Mouse (Mus musculus) spleen, adult 2 months (tissue): Measurements from ENCODE around the gene Megf8. TPM values are rescaled to one million over a fixed set of nuclear protein-coding genes. Genes with fewer than 3 reads are reported as not detected.
A peak's percentile ranks its signal among the peaks of the same experiment; 100 is the strongest.
"Not testable (repeated sequence)": the region's sequence is repeated elsewhere in the genome, so short reads cannot be mapped to it uniquely, and the experiment has no call there.

ENCODE experiments used
- DNase-seq, 2 experiments: peaks; one replicate each; pipeline versions ENCODE4 v3.0.0 to v3.0.0-alpha.2; 2012 to 2021; ENCODE audit warnings: low spot score in 2 of 2, low read depth in 1 of 2
- H3K27ac ChIP-seq: fragments of 200-500 bp; 2 replicates; pipeline ENCODE4 v1.5.1; 2012; ENCODE audit warnings: low read length, inconsistent platforms; ENCODE audit not compliant: insufficient read depth
- H3K27me3 ChIP-seq: fragments of 200-500 bp; 2 replicates; pipeline ENCODE4 v1.6.1; 2012; ENCODE audit warnings: mild to moderate bottlenecking, moderate library complexity, low read length, inconsistent platforms; ENCODE audit not compliant: control insufficient read depth, insufficient read depth
- H3K36me3 ChIP-seq: fragments of 200-500 bp; 2 replicates; pipeline ENCODE4 v1.6.1; 2012; ENCODE audit warnings: mild to moderate bottlenecking, low read length, inconsistent platforms; ENCODE audit not compliant: control insufficient read depth, insufficient read depth
- H3K4me1 ChIP-seq: fragments of 200-500 bp; 2 replicates; pipeline ENCODE4 v1.6.1; 2011; ENCODE audit warnings: inconsistent platforms; ENCODE audit not compliant: control insufficient read depth, insufficient read depth, insufficient read length
- H3K4me3 ChIP-seq: fragments of 200-500 bp; 2 replicates; pipeline ENCODE4 v1.5.1; 2011; ENCODE audit warnings: mild to moderate bottlenecking, inconsistent platforms; ENCODE audit not compliant: insufficient read depth, insufficient read length; ENCODE audit errors: extremely low read depth
- CTCF ChIP-seq: fragments of 200-500 bp; IDR thresholded peaks from 2 replicates; pipeline ENCODE4 v1.5.1; 2011; ENCODE audit warnings: mild to moderate bottlenecking, inconsistent platforms; ENCODE audit not compliant: insufficient read depth, insufficient read length, insufficient replicate concordance; ENCODE audit errors: extremely low read depth
- POLR2A ChIP-seq: fragments of 200-500 bp; IDR thresholded peaks from 2 replicates; pipeline ENCODE4 v1.6.1; 2011; ENCODE audit warnings: low read depth, low read length, inconsistent platforms
- WGBS: fragments of 180-500 bp; shearing (Covaris S2); methylation state at CpG from one replicate; pipeline ENCODE4 v1.1.7; 2018; 5-methylcytosine and 5-hydroxymethylcytosine counted together
- polyA plus RNA-seq: library from polyadenylated mRNA; depleted of rRNA; stranded (reverse); fragments of >200 nt; gene quantifications from 2 replicates; pipeline ENCODE4 v1.2.3, GENCODE M21; 2012

Megf8 gene
- polyA plus RNA-seq, 1 experiment, result 11.0 TPM

- WGBS, result 2% methylated on average over 68 of the region's 69 CpGs
- peak overlapping the region; percentile 31; the same call in 1 of the 2 replicates for H3K4me3 ChIP-seq
- peaks cover 18% of the 10 kb centered on the region for H3K4me1 ChIP-seq
- H3K27ac ChIP-seq, result no peak overlapping the region
- no peak for DNase-seq
- H3K27me3 ChIP-seq, result peaks cover 22% of the 10 kb centered on the region
- no peaks in the 10 kb centered on the region for H3K36me3 ChIP-seq
- TF ChIP-seq POLR2A (no peak), CTCF (no peak)
Observed at GRCm38 (mm10) chr7:25315306-25316041, 1.5 kb upstream of the Megf8 start.

- TF ChIP-seq POLR2A, result no peak
- TF ChIP-seq CTCF, result no peak
- Histone ChIP-seq H3K4me1 (peaks cover 18% of the 10 kb centered on the region), H3K36me3 (no peaks in the 10 kb centered on the region), H3K4me3 (peak overlapping the region; percentile 22; the same call in 1 of the 2 replicates), H3K27me3 (peaks cover 19% of the 10 kb centered on the region), H3K27ac (no peak overlapping the region; the same call in 1 of the 2 replicates)
- WGBS, result 75% methylated on average over 21 of the region's 21 CpGs
- DNase-seq, result no peak
Observed at GRCm38 (mm10) chr7:25317446-25317999, 559 bp downstream of the Megf8 start.

- no peak for DNase-seq
- no peaks in the 10 kb centered on the region for H3K36me3 ChIP-seq
- no peak overlapping the region for H3K27ac ChIP-seq
- TF ChIP-seq CTCF, result no peak
- TF ChIP-seq POLR2A, result no peak
- H3K4me1 ChIP-seq, result 0 out of 2 replicates have a peak, but pooled peaks cover 3% of the 10 kb centered on the region
- H3K27me3 ChIP-seq, result no peaks in the 10 kb centered on the region
- 80% methylated on average over 6 of the region's 6 CpGs for WGBS
- no peak overlapping the region for H3K4me3 ChIP-seq
Observed at GRCm38 (mm10) chr7:25322058-25322484, 5.1 kb downstream of the Megf8 start.

- DNase-seq, result no peak
Observed at GRCm38 (mm10) chr7:25323219-25323618, 6.3 kb downstream of the Megf8 start.

GRCm38 (mm10) chr7:25325431-25325830 lies 8.5 kb downstream of the Megf8 start:
- H3K36me3 ChIP-seq, H3K4me1 ChIP-seq, H3K27ac ChIP-seq, H3K27me3 ChIP-seq, DNase-seq, H3K4me3 ChIP-seq: not testable (repeated sequence)
- WGBS, result 84% methylated on average over 6 of the region's 6 CpGs

More at GRCm38 (mm10) chr7:25323219-25323618, 6.3 kb downstream of the Megf8 start:
- 92% methylated on average over 2 of the region's 2 CpGs for WGBS
- Histone ChIP-seq H3K27me3 (no peaks in the 10 kb centered on the region), H3K4me3 (no peak overlapping the region), H3K4me1 (no peaks in the 10 kb centered on the region), H3K36me3 (no peaks in the 10 kb centered on the region), H3K27ac (no peak overlapping the region)
- TF ChIP-seq POLR2A (no peak), CTCF (no peak)

GRCm38 (mm10) chr7:25326233-25326632 lies 9.3 kb downstream of the Megf8 start:
- Histone ChIP-seq H3K27me3 (no peaks in the 10 kb centered on the region), H3K4me1 (no peaks in the 10 kb centered on the region), H3K27ac (no peak overlapping the region), H3K4me3 (no peak overlapping the region), H3K36me3 (no peaks in the 10 kb centered on the region)
- DNase-seq, result no peak
- WGBS, result 58% methylated on average over 8 of the region's 8 CpGs
- no peak for TF ChIP-seq POLR2A
- no peak for TF ChIP-seq CTCF
